Mouse (Mus musculus): Measurements from ENCODE around the gene Zcchc8.

Zcchc8 gene

GRCm38 (mm10) chr5:123683377-123684220, 37.3 kb downstream of the Zcchc8 start:
- in situ Hi-C loops (cut with MboI), result no loop called here

- in situ Hi-C loops (cut with MboI), result no loop called here
These were observed 37.9 kb downstream of the Zcchc8 start for GRCm38 (mm10) chr5:123683043-123683376.

GRCm38 (mm10) chr5:123682372-123682771, 38.5 kb downstream of the Zcchc8 start:
- in situ Hi-C loops (cut with MboI), result no loop called here

- in situ Hi-C loops (cut with MboI), result no loop called here
These were observed 41.2 kb downstream of the Zcchc8 start for GRCm38 (mm10) chr5:123679546-123680263.

GRCm38 (mm10) chr5:123679106-123679505, 41.8 kb downstream of the Zcchc8 start:
- in situ Hi-C loops (cut with MboI), result no loop called here

- in situ Hi-C loops (cut with MboI), result no loop called here
These were observed 45.2 kb downstream of the Zcchc8 start for GRCm38 (mm10) chr5:123675717-123676116.

- in situ Hi-C loops (cut with MboI), result no loop called here
These were observed 45.7 kb downstream of the Zcchc8 start for GRCm38 (mm10) chr5:123675221-123675620.

GRCm38 (mm10) chr5:123671473-123671820, 49.5 kb downstream of the Zcchc8 start:
- in situ Hi-C loops (cut with MboI), result no loop called here

- in situ Hi-C loops (cut with MboI), result no loop called here
These were observed 50.0 kb downstream of the Zcchc8 start for GRCm38 (mm10) chr5:123670800-123671472.

GRCm38 (mm10) chr5:123669991-123670799, 50.7 kb downstream of the Zcchc8 start:
- in situ Hi-C loops (cut with MboI), result no loop called here

GRCm38 (mm10) chr5:123667915-123668314, 53.0 kb downstream of the Zcchc8 start:
- in situ Hi-C loops (cut with MboI), result no loop called here

- in situ Hi-C loops (cut with MboI), result no loop called here
These were observed 54.9 kb downstream of the Zcchc8 start for GRCm38 (mm10) chr5:123665956-123666355.

GRCm38 (mm10) chr5:123664329-123664728, 56.6 kb downstream of the Zcchc8 start:
- in situ Hi-C loops (cut with MboI), result no loop called here

- in situ Hi-C loops (cut with MboI), result no loop called here
These were observed 58.8 kb downstream of the Zcchc8 start for GRCm38 (mm10) chr5:123662059-123662458.

- in situ Hi-C loops (cut with MboI), result no loop called here
These were observed 59.3 kb downstream of the Zcchc8 start for GRCm38 (mm10) chr5:123661602-123662001.

GRCm38 (mm10) chr5:123657651-123658050, 63.2 kb downstream of the Zcchc8 start:
- in situ Hi-C loops (cut with MboI), result no loop called here

- in situ Hi-C loops (cut with MboI), result no loop called here
These were observed 66.0 kb downstream of the Zcchc8 start for GRCm38 (mm10) chr5:123654937-123655336.

- in situ Hi-C loops (cut with MboI), result no loop called here
These were observed 67.6 kb downstream of the Zcchc8 start for GRCm38 (mm10) chr5:123653287-123653801.

GRCm38 (mm10) chr5:123650825-123651224, 70.1 kb downstream of the Zcchc8 start:
- in situ Hi-C loops (cut with MboI), result no loop called here

Data from mature B cell (primary cell).